Mouse (Mus musculus): ENCODE data around the gene Tnik.

Tnik gene

GRCm38 (mm10) chr3:28551756-28552155 lies 288.7 kb downstream of the Tnik start:
- no peak for DNase-seq

GRCm38 (mm10) chr3:28554934-28555333 lies 291.9 kb downstream of the Tnik start:
- DNase-seq: no peak

GRCm38 (mm10) chr3:28555795-28556570 lies 293.0 kb downstream of the Tnik start:
- DNase-seq: no peak

GRCm38 (mm10) chr3:28558328-28558871 lies 295.4 kb downstream of the Tnik start:
- no peak for DNase-seq

- no peak for DNase-seq
Measured at GRCm38 (mm10) chr3:28561408-28561807, 298.4 kb downstream of the Tnik start.

- DNase-seq: peak; percentile 4
Measured at GRCm38 (mm10) chr3:28562612-28563332, 299.8 kb downstream of the Tnik start.

- DNase-seq: no peak
Measured at GRCm38 (mm10) chr3:28564370-28565357, 301.6 kb downstream of the Tnik start.

- no peak for DNase-seq
Measured at GRCm38 (mm10) chr3:28577301-28577700, 314.3 kb downstream of the Tnik start.

GRCm38 (mm10) chr3:28578950-28579615 lies 316.1 kb downstream of the Tnik start:
- no peak for DNase-seq

GRCm38 (mm10) chr3:28585750-28586465 lies 322.9 kb downstream of the Tnik start:
- no peak for DNase-seq

- no peak for DNase-seq
Measured at GRCm38 (mm10) chr3:28587808-28588207, 324.8 kb downstream of the Tnik start.

GRCm38 (mm10) chr3:28591345-28591744 lies 328.3 kb downstream of the Tnik start:
- DNase-seq: peak; percentile 67

GRCm38 (mm10) chr3:28593922-28594321 lies 330.9 kb downstream of the Tnik start:
- DNase-seq: no peak

- DNase-seq: no peak
Measured at GRCm38 (mm10) chr3:28599476-28599875, 336.5 kb downstream of the Tnik start.

GRCm38 (mm10) chr3:28606741-28607140 lies 343.7 kb downstream of the Tnik start:
- no peak for DNase-seq

GRCm38 (mm10) chr3:28612330-28612729 lies 349.3 kb downstream of the Tnik start:
- DNase-seq: no peak

- DNase-seq: no peak
Measured at GRCm38 (mm10) chr3:28616386-28616785, 353.4 kb downstream of the Tnik start.

- no peak for DNase-seq
Measured at GRCm38 (mm10) chr3:28617008-28617627, 354.1 kb downstream of the Tnik start.

GRCm38 (mm10) chr3:28621792-28622191 lies 358.8 kb downstream of the Tnik start:
- DNase-seq: no peak

- DNase-seq: no peak
Measured at GRCm38 (mm10) chr3:28626816-28627215, 363.8 kb downstream of the Tnik start.

- DNase-seq: no peak
Measured at GRCm38 (mm10) chr3:28636778-28637177, 373.8 kb downstream of the Tnik start.
